Mouse (Mus musculus) midbrain, postnatal 0 days (tissue): ENCODE results near the gene Cand2. TPM values are rescaled to one million over a fixed set of nuclear protein-coding genes. Genes with fewer than 3 reads are reported as not detected.

Experiments
- ATAC-seq: fragments of 200-750 bp; cut with Nextera tagmentation; 2 replicates; pipeline ENCODE4 v1.8.0; 2017; ENCODE audit warnings: moderate number of reproducible peaks, mild to moderate bottlenecking, moderate TSS enrichment, moderate library complexity; ENCODE audit not compliant: low FRiP score
- DNase-seq: peaks from one replicate; pipeline ENCODE4 v3.0.0-alpha.2; 2015; ENCODE audit warnings: low spot score
- H3K27ac ChIP-seq: fragments of 300-500 bp; sonication (generic); 2 replicates; pipeline ENCODE4 v1.5.1; 2014; ENCODE audit warnings: low read depth, mild to moderate bottlenecking, low read length, mixed read lengths
- H3K27me3 ChIP-seq: fragments of 300-500 bp; sonication (generic); 2 replicates; pipeline ENCODE4 v1.6.1; 2014; ENCODE audit warnings: low read length, control low read depth, mixed read lengths; ENCODE audit not compliant: insufficient read depth
- H3K36me3 ChIP-seq: fragments of 300-500 bp; sonication (generic); 2 replicates; pipeline ENCODE4 v1.6.1; 2014; ENCODE audit warnings: low read length, control low read depth, mixed read lengths; ENCODE audit not compliant: insufficient read depth
- H3K4me1 ChIP-seq: fragments of 300-500 bp; sonication (generic); 2 replicates; pipeline ENCODE4 v1.6.1; 2014; ENCODE audit warnings: mild to moderate bottlenecking, control low read depth, antibody characterized with exemption, low read length, mixed read lengths; ENCODE audit not compliant: insufficient read depth
- H3K4me2 ChIP-seq: fragments of 300-500 bp; sonication (generic); 2 replicates; pipeline ENCODE4 v1.6.1; 2014; ENCODE audit warnings: low read depth, mild to moderate bottlenecking, low read length, mixed read lengths; ENCODE audit not compliant: poor library complexity, severe bottlenecking
- H3K4me3 ChIP-seq: fragments of 300-500 bp; sonication (generic); 2 replicates; pipeline ENCODE4 v1.5.1; 2014; ENCODE audit warnings: low read depth, mild to moderate bottlenecking, low read length, moderate library complexity
- H3K9ac ChIP-seq: fragments of 300-500 bp; sonication (generic); replicated peaks from 2 replicates; pipeline ENCODE4 v1.6.1; 2014; ENCODE audit warnings: mild to moderate bottlenecking, low read length, moderate library complexity, mixed read lengths; ENCODE audit not compliant: poor library complexity, severe bottlenecking
- H3K9me3 ChIP-seq: fragments of 300-500 bp; sonication (generic); 2 replicates; pipeline ENCODE4 v1.6.1; 2016; ENCODE audit warnings: low read length, control low read depth
- CTCF ChIP-seq: IDR thresholded peaks from 2 replicates; pipeline ENCODE4 v1.5.1; 2016; ENCODE audit warnings: antibody characterized with exemption, mild to moderate bottlenecking
- WGBS: fragments of 180-500 bp; shearing (Covaris S2); extraction: QIAGEN DNeasy Blood & Tissue Kit; methylation state at CpG from one replicate; pipeline ENCODE4 v1.1.7; 2014; 5-methylcytosine and 5-hydroxymethylcytosine counted together
- polyA plus RNA-seq: library from polyadenylated mRNA; unstranded; fragments of >200 nt; fragmentation: Nextera tagmentation; extraction: Ambion mirVana; gene quantifications from 2 replicates; pipeline ENCODE4 v1.2.1, GENCODE M21; 2015
- total RNA-seq: library from RNA; depleted of rRNA; stranded (reverse); fragments of >200 nt; gene quantifications from 2 replicates; pipeline ENCODE4 v1.2.3, GENCODE M21; 2014; rRNA removed

The Cand2 gene
- total RNA-seq = 9.3 and 10.2 TPM in 2 replicates
- 4.2 and 4.3 TPM in 2 replicates for polyA plus RNA-seq

- ATAC-seq (peak; percentile 71), DNase-seq (peak; percentile 75)
- Histone ChIP-seq H3K36me3 (no peaks in the 10 kb centered on the region), H3K4me2 (peak within 1 kb of the TSS; percentile 89), H3K27me3 (no peaks in the 10 kb centered on the region), H3K4me1 (peaks cover 12% of the 10 kb centered on the region), H3K9ac (peak within 1 kb of the TSS; percentile 89), H3K9me3 (no peaks in the 10 kb centered on the region), H3K27ac (peak within 1 kb of the TSS; percentile 47; the same call in 1 of the 2 replicates), H3K4me3 (peak within 1 kb of the TSS; percentile 85)
- no peak for TF ChIP-seq CTCF
- under 1% methylated on average over 18 of the region's 28 CpGs for whole genome bisulfite sequencing
Observed at GRCm38 (mm10) chr6:115774501-115774921, at the start of gene Cand2. TSS of gene Cand2 (plus strand) at chr6:115774538.

GRCm38 (mm10) chr6:115727108-115727507 lies 47.2 kb upstream of the Cand2 start:
- Histone ChIP-seq H3K9me3 (no peaks in the 10 kb centered on the region), H3K27me3 (no peaks in the 10 kb centered on the region), H3K4me1 (no peaks in the 10 kb centered on the region), H3K4me2 (no peak overlapping the region), H3K36me3 (no peaks in the 10 kb centered on the region), H3K4me3 (no peak overlapping the region), H3K27ac (no peak overlapping the region), H3K9ac (no peak overlapping the region)
- DNase-seq (no peak), ATAC-seq (no peak)
- TF ChIP-seq CTCF = peak; percentile 66
- 83% methylated on average over 1 of the region's 1 CpGs for WGBS

GRCm38 (mm10) chr6:115727570-115727969 lies 46.8 kb upstream of the Cand2 start:
- Histone ChIP-seq H3K27me3 (no peaks in the 10 kb centered on the region), H3K4me3 (no peak overlapping the region), H3K9ac (no peak overlapping the region), H3K4me2 (no peak overlapping the region), H3K36me3 (no peaks in the 10 kb centered on the region), H3K27ac (no peak overlapping the region), H3K9me3 (no peaks in the 10 kb centered on the region), H3K4me1 (no peaks in the 10 kb centered on the region)
- TF ChIP-seq CTCF = no peak
- ATAC-seq (no peak), DNase-seq (no peak)
- 50% methylated on average over 2 of the region's 2 CpGs for WGBS

DNA sequence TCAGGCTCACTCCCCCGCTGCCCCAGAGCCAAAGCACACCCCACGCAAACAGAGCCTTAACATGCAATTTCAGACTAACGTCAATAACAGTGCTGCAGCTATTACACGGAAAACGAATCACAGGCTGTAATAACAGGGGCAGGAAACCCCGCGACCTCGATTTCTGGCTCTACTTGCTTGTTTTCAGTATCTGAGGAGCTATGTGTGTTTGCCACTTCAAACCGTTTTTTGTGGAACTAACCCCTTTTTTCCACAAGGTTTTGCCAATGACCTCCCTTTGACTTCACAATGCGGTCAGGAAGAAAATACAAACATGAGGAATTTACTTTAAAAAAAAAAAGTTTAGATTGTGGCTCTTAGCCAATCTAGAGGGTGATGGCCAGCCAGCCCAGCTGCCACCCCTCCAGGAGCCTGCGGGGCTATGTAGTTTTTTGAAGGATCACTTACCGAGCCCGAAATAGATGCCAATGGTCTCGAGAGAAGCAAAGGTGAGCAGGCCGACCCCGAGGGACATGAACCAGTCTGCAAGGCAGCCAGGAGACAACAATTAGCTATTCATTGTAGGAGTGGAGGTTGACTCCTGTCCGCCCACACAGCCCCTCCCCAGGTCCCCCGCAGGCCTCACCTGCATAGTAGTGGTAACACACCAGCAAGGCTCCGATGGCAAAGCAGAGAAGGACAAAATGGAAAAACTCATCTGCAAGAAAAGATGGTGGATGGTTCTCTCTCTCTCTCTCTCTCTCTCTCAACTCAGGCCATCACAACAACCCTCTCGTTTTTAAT lies 43.6 kb upstream of the Cand2 start:
- no peaks in the 10 kb centered on the region for H3K9me3 ChIP-seq
- no peaks in the 10 kb centered on the region for H3K36me3 ChIP-seq
- no peak overlapping the region for H3K4me3 ChIP-seq
- no peak for TF ChIP-seq CTCF
- no peak for ATAC-seq
- H3K9ac ChIP-seq = no peak overlapping the region
- 78% methylated on average over 20 of the region's 20 CpGs for WGBS
- no peaks in the 10 kb centered on the region for H3K27me3 ChIP-seq
- no peak overlapping the region for H3K27ac ChIP-seq
- DNase-seq = no peak
- no peak overlapping the region for H3K4me2 ChIP-seq
- no peaks in the 10 kb centered on the region for H3K4me1 ChIP-seq

DNA sequence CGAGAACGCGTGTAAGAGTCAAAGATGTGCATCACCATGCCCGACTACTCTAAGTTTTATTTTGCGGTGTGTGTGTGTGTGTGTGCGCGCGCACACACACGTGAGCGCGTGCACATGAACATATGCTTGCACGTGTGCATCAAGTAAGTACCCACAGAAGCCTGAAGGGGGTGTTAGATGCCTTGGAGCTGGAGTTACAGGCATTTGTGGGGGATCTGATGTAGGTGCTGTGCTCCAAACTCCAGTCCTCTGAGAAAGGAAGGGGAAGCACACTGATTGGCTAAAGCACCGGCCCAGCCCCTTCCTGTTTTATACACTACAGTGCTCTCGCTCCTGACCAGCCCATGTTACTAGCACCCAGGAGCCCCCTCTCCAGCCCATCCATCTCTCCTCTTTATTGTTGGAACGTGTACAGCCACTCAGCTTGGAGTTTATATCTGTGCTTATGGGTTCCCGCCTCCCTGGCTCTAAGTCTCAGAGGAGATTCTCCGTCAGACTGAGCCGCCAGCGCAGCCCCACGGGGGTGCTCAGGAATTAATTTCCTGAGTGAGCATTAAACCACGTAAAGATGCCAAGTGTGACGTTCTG lies 41.9 kb upstream of the Cand2 start:
- WGBS = 73% methylated on average over 22 of the region's 22 CpGs
- ATAC-seq (no peak), DNase-seq (no peak)
- Histone ChIP-seq H3K36me3 (no peaks in the 10 kb centered on the region), H3K9ac (no peak overlapping the region), H3K9me3 (no peaks in the 10 kb centered on the region), H3K4me1 (no peaks in the 10 kb centered on the region), H3K27ac (no peak overlapping the region), H3K27me3 (no peaks in the 10 kb centered on the region), H3K4me2 (no peak overlapping the region), H3K4me3 (no peak overlapping the region)
- TF ChIP-seq CTCF = no peak; the same call in 1 of the 2 replicates

- Histone ChIP-seq H3K27ac (no peak overlapping the region), H3K9me3 (no peaks in the 10 kb centered on the region), H3K9ac (no peak overlapping the region), H3K27me3 (no peaks in the 10 kb centered on the region), H3K36me3 (no peaks in the 10 kb centered on the region), H3K4me3 (no peak overlapping the region), H3K4me2 (no peak overlapping the region), H3K4me1 (no peaks in the 10 kb centered on the region)
- TF ChIP-seq CTCF = peak; percentile 62
- no peak for DNase-seq
- ATAC-seq = no peak
- 71% methylated on average over 4 of the region's 4 CpGs for WGBS
Observed at GRCm38 (mm10) chr6:115734909-115735308, 39.4 kb upstream of the Cand2 start.
